Mouse (Mus musculus) bone marrow macrophage, adult 2 months (primary cell): ENCODE measurements around the gene Abcg4. TPM values are rescaled to one million over a fixed set of nuclear protein-coding genes. Genes with fewer than 3 reads are reported as not detected.

Experiments
- H3K27ac ChIP-seq: 2 replicates; pipeline ENCODE4 v1.5.1; 2012; ENCODE audit warnings: low read depth, low read length; ENCODE audit not compliant: insufficient read depth
- H3K4me1 ChIP-seq: 2 replicates; pipeline ENCODE4 v1.6.1; 2012; ENCODE audit warnings: low read length; ENCODE audit not compliant: control insufficient read depth, insufficient read depth
- H3K4me3 ChIP-seq: 2 replicates; pipeline ENCODE4 v1.5.1; 2012; ENCODE audit warnings: mild to moderate bottlenecking, low read length, moderate library complexity; ENCODE audit not compliant: insufficient read depth
- CTCF ChIP-seq: IDR thresholded peaks from 2 replicates; pipeline ENCODE4 v1.5.1; 2012; ENCODE audit warnings: low read depth, mild to moderate bottlenecking, low read length, moderate library complexity
- POLR2A ChIP-seq: IDR thresholded peaks from 2 replicates; pipeline ENCODE4 v1.6.1; 2012; ENCODE audit warnings: mild to moderate bottlenecking, low read depth, low read length, borderline replicate concordance
- polyA plus RNA-seq: library from polyadenylated mRNA; stranded (reverse); fragments of >200 nt; gene quantifications from 2 replicates; pipeline ENCODE4 v1.2.4, GENCODE M21; 2012; ENCODE audit not compliant: missing spikeins, insufficient read depth, insufficient read length

Gene Abcg4
- polyA plus RNA-seq, 1 experiment: not detected

DNA sequence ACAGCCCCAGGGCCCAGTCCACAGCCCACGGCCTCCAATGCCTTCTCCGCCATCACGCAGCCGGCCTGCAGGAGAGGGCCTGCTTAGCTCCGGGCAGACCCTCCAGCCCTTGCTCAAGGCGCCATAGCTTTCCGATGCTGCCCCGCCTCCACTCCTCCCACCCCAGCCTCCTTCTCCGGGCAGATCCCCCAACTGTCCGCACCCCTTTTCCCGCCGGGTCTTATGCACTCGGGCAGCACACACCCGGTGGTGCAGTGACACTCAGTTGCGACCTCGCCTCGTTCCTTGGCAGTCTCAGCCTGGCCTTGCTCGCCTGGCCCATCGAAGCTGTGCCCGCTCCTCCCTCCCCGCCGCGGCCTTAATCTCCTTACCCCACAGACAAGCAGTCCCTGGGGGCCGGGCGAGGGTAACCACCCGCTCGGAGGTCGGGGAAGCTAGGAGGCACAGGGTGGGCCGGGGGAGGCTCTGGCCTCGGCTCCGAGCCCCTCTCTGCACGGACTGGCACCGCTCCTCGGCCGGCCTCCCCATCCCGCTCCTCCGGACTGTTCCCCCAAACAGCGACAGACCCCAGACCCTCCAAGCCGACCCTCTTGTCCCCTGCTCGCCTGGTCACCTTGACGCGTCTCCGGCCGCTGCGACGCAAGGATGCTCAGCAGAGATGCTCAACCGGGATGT, 877 bp downstream of the Abcg4 start:
- H3K4me3 ChIP-seq: peak overlapping the region; percentile 6
- TF ChIP-seq POLR2A: no peak
- no peak for TF ChIP-seq CTCF
- no peak overlapping the region for H3K27ac ChIP-seq
- H3K4me1 ChIP-seq: no peaks in the 10 kb centered on the region

GRCm38 (mm10) chr9:44287003-44287400, 1.4 kb downstream of the Abcg4 start:
- H3K27ac ChIP-seq: no peak overlapping the region
- TF ChIP-seq CTCF: no peak
- no peak for TF ChIP-seq POLR2A
- no peak overlapping the region for H3K4me3 ChIP-seq
- H3K4me1 ChIP-seq: no peaks in the 10 kb centered on the region

- no peak for TF ChIP-seq POLR2A
- TF ChIP-seq CTCF: no peak
- Histone ChIP-seq H3K4me3 (no peak overlapping the region), H3K4me1 (no peaks in the 10 kb centered on the region), H3K27ac (no peak overlapping the region)
Measured at GRCm38 (mm10) chr9:44286256-44286850, 2.1 kb downstream of the Abcg4 start.

GRCm38 (mm10) chr9:44283183-44283582, 5.2 kb downstream of the Abcg4 start:
- Histone ChIP-seq H3K4me1 (no peaks in the 10 kb centered on the region), H3K27ac (no peak overlapping the region), H3K4me3 (no peak overlapping the region)
- no peak for TF ChIP-seq CTCF
- TF ChIP-seq POLR2A: no peak

DNA sequence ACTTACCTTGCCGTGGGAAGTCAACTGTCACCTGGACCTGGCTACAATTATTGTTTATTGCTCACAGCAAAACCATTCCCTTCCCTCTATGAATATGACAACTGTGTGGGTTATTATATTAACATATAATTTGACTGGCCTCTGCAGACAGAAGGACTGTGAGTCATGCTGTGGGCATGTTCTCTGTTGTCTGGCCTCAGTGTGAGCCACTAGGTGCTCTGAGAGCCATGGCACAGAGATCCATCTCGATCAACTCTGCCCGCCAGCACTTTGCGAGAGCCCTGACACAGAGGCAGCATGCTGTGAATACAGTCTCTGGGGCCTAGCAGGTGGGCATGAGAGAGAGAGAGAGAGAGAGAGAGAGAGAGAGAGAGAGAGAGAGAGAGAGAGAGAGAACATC, 18.4 kb downstream of the Abcg4 start:
- no peak for TF ChIP-seq POLR2A
- no peak for TF ChIP-seq CTCF
- Histone ChIP-seq H3K4me1 (peaks cover 16% of the 10 kb centered on the region), H3K4me3 (no peak overlapping the region), H3K27ac (no peak overlapping the region)

DNA sequence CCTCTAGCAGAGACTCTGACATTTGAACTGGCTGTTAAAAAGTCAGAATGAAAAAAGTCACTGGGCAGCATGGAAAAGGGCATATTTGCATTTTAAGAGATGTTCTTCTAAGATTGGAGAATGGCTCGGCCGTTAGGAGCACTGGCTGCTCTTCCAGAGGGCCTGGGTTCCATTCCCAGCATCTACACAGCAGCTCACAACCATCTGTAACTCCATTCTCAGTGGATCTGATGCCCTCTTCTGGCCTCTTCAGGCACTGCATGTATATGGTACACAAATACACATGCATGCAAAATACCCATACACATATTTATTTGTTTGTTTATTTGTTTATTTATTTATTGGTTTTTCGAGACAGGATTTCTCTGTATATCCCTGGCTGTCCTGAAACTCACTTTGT, 19.3 kb downstream of the Abcg4 start:
- H3K4me1 ChIP-seq: peaks cover 16% of the 10 kb centered on the region
- TF ChIP-seq CTCF (peak; percentile 46), POLR2A (no peak)
- H3K27ac ChIP-seq: no peak overlapping the region
- H3K4me3 ChIP-seq: no peak overlapping the region

GRCm38 (mm10) chr9:44268432-44268831, 20.0 kb downstream of the Abcg4 start, which contains the start of gene Nlrx1:
Nlrx1 (minus strand) TSS chr9:44268599.
- Histone ChIP-seq H3K4me1 (peaks cover 16% of the 10 kb centered on the region), H3K4me3 (peak within 1 kb of the TSS; percentile 54), H3K27ac (no peak within 1 kb of the TSS)
- TF ChIP-seq POLR2A: no peak
- no peak for TF ChIP-seq CTCF

DNA sequence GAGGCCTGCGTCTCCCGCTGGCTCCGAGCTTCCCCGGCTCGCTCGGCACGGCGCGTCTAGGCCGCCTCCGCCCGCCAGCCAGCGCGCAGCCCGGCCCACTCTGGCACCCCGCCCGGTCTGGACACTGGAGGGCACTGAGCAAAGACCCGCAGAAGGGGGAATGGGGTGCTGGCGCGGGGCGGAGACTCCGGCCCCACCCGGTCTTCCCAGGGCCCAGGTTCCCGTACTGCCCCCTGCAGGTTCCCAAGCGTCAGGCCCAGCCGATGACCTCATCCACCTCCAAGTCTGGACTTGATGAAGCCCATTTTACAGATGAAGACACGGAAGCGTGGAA, 20.4 kb downstream of the Abcg4 start:
- Histone ChIP-seq H3K27ac (no peak overlapping the region), H3K4me1 (peaks cover 16% of the 10 kb centered on the region), H3K4me3 (peak overlapping the region; percentile 54)
- peak; percentile 15; the same call in 1 of the 2 replicates for TF ChIP-seq CTCF
- no peak for TF ChIP-seq POLR2A

- H3K4me3 ChIP-seq: peak overlapping the region; percentile 54
- H3K4me1 ChIP-seq: peaks cover 16% of the 10 kb centered on the region
- TF ChIP-seq POLR2A (no peak), CTCF (no peak)
- no peak overlapping the region for H3K27ac ChIP-seq
Measured at GRCm38 (mm10) chr9:44267319-44268026, 20.9 kb downstream of the Abcg4 start.
